Mouse (Mus musculus): ENCODE results near the gene Stap2.
A peak's percentile ranks its signal among the peaks of the same experiment; 100 is the strongest.

The Stap2 gene

GRCm38 (mm10) chr17:55957726-55958583 is 47.4 kb downstream of the Stap2 start:
- DNase-seq: no peak

- DNase-seq: peak; percentile 83 to 86
Measured at GRCm38 (mm10) chr17:55957168-55957567, 48.2 kb downstream of the Stap2 start.

- no peak for DNase-seq
Measured at GRCm38 (mm10) chr17:55956591-55956990, 48.8 kb downstream of the Stap2 start.

GRCm38 (mm10) chr17:55956129-55956528 is 49.3 kb downstream of the Stap2 start:
- DNase-seq: peak; percentile 85 to 91

- DNase-seq: no peak
Measured at GRCm38 (mm10) chr17:55954229-55954628, 51.2 kb downstream of the Stap2 start.

GRCm38 (mm10) chr17:55953751-55954150 is 51.6 kb downstream of the Stap2 start:
- DNase-seq: no peak

GRCm38 (mm10) chr17:55952447-55953027 is 52.8 kb downstream of the Stap2 start, which contains the start of gene Ebi3:
TSS of gene Ebi3 (plus strand) at chr17:55952640.
- DNase-seq: no peak

- DNase-seq: no peak
Measured at GRCm38 (mm10) chr17:55952041-55952440, 53.3 kb downstream of the Stap2 start.

GRCm38 (mm10) chr17:55950601-55951000 is 54.8 kb downstream of the Stap2 start:
- no peak for DNase-seq

- DNase-seq: no peak
Measured at GRCm38 (mm10) chr17:55949400-55949799, 56.0 kb downstream of the Stap2 start, which contains the start of gene Zfp119b. TSS of gene Zfp119b (minus strand) at chr17:55949500.

GRCm38 (mm10) chr17:55948647-55949046 is 56.7 kb downstream of the Stap2 start:
- no peak for DNase-seq

Measured in cerebellum, postnatal 36 days (tissue).